Mouse (Mus musculus) cerebral cortex, adult 2 months (tissue): ENCODE data around the gene Ppara.

Source experiments
- WGBS: fragments of 180-500 bp; shearing (Covaris S2); methylation state at CpG from one replicate; pipeline ENCODE4 v1.1.7; 2018; 5-methylcytosine and 5-hydroxymethylcytosine counted together

The Ppara gene

DNA sequence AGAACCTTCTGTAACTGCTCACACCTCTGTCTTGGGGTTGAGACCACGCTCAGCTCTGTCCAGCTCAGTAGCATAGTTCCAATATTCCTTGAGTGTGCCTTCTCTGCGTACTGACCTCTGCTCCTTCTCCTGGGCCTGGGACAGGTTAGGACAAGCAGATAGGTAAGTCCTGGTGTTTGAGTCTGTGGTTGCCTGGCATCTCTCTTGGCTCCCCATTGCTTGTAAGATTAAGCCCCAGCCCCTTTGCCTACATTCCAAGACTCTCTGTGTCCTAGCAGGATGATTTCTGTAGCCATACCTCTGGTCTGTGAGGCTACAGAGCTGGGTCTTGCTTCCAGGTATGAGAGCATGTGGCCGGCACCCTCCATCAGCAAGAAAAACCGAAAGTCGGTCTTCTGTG, 6.6 kb upstream of the Ppara start:
- WGBS = 95% methylated on average over 5 of the region's 5 CpGs

DNA sequence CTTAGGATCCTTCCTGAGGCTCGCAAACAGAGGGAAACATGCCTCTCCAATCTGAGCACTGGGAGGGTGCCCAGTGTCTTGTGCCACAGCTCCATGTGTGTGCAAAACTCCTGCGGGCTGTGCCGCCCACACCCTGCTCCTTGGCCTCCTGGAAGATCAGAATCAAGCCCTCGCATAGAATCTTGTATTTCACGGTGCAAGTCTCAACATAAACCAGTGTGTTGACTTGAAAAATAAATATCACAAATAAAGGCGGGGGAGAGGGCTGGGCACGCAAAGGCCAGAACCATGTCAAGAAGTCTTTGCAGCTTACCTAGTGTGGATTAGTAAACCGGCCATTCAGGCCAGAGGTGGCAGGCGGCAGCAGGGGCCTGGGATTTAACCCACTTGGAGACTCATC, 5.5 kb upstream of the Ppara start:
- 88% methylated on average over 9 of the region's 9 CpGs for WGBS

DNA sequence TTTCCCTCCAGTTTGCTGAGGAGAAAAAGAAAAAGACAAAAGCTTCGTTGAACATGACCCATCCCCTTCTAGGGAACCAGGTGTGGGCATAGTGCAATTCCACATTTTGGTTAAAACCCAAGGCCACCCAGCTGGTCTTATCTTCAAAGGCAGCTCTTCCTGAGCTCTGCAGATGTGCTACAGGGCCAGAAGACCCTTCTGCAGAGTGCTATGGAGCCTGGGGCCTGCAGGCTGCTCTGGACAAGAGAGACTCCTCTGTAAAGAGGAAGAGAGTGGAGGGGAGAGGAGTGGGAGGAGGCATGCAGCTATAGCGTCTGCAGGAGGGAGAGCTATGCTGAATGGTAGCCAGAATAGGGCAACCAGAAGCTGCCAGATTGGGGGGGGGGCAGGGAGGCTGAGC, 4.8 kb upstream of the Ppara start:
- 59% methylated on average over 2 of the region's 2 CpGs for WGBS

DNA sequence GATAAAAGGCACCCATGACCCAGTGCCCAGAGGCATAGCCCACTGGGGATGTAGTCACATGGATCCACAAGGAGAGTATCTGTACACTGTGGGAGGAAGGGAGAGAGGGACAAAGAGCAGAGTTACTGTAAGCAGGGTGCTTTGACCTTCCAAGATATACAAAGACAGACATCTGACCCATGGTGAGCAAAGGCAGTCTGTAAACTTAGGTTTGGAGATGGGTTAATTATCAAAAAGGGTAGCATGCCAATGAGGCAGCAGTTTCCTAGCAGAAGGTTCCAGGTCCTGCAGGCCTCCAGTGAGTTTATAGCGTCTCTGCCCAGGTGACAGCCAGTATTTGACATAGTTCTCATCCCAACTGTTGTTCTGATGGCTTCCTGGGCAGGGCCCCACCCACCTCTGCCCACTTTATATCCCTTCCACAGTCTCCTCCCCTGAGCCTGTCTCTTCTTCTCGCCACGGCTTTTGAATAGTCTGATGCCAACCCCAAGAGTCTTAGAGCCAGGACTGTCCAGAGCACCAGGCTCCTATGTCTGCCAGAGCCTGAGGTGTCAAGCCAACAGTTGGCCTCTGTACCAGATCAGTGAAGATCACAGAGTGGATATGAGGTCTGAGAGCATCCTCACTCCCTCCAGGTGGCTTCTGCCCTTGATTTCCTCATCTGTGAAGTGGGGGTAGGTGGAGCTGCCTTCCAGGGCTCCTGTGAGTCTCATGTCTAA, 2.7 kb upstream of the Ppara start:
- 83% methylated on average over 3 of the region's 3 CpGs for WGBS

DNA sequence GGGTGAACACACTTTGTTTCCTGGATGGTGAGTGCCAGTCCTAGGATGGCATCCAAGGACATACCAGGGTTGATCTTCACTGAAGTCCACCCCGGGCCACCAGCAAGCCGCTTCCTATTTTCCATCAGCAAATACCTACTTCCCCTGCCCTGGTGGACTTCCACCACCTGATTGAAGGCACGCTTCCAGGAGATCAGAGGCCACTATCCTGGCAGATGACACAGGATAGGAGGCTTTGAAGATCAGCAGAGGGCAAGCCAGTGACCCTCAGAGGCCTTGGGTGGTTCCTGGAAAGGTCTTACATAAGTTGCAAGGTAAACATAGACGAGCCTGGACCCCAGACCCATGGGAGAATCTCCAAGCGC, 2.2 kb upstream of the Ppara start:
- 82% methylated on average over 5 of the region's 5 CpGs for WGBS

DNA sequence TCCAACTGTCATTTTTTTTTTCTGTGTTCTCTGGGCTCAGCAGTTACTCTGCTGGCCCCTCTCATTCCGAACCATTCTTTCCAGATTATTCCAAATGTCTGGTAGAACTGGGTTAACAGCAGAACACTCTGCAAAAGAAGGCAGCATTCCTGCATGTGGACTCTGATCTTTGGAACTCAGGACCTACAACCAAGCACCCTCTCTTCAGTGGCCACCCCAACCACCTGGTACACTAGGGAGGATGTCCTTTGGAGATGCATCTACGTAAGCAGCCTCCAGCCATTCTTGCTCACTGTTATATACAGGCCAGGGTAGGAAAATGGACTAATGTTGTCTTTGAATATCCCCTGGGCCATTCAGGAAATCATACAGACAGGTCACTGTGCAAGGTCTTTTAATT, 1.1 kb upstream of the Ppara start:
- 91% methylated on average over 2 of the region's 2 CpGs for WGBS

DNA sequence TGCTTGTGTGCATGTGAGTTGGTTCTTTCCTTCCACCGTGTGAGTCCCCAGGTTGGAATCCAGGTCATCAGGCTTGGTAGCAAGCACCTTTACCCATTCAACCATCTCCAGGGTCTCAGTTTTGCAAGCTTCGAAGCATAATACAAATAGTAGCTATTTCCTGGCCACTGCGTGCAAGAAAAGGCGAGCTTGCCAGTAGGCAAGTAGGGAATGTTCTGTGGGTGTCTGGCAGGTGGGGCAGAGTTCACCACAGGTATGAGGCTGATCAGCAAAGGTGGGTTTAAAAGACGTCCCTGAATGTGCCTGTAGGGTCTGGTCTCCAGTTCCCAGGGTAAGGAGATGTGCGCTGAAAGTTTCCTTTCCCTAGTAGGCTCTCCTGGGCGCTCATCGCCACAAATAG, 635 bp upstream of the Ppara start:
- 60% methylated on average over 8 of the region's 8 CpGs for WGBS

DNA sequence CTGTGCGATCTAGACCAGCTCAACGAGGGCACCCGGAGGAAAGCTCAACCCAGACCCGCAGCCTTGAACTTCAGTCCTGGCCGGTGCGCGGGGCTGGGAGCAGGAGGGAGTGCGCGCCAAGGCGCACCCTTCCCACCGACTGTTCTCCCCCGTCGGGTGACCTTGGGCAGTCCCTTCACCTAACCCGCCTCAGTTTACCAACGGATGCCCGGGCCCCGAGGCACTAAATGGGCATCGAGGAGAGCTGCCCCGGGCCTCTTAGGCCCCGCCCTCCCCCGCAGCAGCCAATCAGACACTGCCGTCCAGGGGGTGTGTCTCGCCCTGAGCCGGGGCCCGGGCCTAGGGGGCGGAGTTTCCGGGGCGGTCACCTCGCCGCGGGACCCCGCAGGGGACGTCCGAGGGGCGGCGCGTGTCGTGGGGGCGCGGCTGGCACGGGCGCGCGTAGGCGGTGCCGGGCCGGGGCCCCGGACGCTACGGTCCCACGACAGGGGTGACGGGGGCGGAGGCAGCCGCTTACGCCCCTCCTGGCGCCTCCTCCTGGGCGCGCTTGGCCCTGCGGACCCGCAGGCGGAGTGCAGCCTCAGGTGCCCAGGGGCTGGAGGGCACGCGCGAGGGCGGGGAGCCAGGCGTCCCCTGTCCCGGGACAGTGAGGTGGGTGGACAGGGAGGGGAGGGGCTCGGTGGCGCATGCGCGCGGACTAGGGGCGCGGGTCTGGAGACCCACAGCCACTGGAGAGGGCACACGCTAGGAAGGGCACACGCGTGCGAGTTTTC, 466 bp downstream of the Ppara start:
- WGBS = under 1% methylated on average over 77 of the region's 78 CpGs

DNA sequence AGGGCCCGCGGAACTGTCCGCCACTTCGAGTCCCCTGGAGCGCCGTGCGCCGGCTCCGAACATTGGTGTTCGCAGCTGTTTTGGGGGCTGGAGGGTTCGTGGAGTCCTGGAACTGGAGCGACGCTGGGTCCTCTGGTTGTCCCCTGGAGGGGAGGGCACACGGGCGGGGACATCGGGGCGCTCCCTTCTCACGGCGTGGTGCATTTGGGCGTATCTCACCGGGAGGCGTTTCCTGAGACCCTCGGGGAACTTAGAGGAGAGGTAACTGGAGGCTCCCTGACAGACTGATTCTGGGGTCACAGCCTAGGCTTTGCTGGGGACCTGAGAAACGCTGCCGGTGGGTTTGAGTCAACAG, 1.0 kb downstream of the Ppara start:
- 3% methylated on average over 25 of the region's 25 CpGs for WGBS

DNA sequence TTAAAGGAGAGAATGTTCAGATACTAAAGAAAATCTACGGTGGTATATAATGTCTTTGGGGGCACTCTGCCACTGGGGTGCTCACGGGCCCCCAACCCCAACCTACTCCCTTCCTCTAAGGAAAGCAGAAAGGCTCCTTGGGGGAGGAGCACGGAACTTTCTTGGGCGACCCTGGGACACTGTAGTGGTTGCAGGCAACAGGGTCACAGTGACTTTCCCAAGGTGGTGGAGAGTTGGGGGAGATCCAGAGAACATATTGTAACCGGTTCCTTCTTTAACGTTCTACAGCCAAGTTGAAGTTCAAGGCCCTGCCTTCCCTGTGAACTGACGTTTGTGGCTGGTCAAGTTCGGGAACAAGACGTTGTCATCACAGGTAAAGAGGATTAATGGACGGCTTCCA, 1.7 kb downstream of the Ppara start:
- 65% methylated on average over 10 of the region's 10 CpGs for WGBS

DNA sequence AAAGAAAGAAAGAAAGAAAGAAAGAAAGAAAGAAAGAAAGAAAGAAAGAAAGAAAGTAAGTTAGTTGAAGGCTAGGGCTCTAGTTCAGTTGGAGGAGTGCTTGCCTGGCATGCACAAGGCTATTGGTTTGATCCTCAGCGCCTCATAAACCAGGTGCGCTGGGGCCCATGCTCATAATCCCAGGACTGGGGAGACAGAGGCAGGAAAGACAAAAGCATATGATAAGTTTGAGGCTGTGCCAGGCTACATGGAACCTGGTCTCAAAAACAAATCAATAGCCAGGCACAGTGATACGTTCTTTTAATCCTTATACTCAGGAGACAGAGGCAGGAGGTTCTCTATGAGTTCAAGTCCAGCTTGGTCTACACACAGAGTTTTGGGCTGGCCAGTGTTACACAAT, 3.6 kb downstream of the Ppara start:
- 92% methylated on average over 3 of the region's 3 CpGs for WGBS

DNA sequence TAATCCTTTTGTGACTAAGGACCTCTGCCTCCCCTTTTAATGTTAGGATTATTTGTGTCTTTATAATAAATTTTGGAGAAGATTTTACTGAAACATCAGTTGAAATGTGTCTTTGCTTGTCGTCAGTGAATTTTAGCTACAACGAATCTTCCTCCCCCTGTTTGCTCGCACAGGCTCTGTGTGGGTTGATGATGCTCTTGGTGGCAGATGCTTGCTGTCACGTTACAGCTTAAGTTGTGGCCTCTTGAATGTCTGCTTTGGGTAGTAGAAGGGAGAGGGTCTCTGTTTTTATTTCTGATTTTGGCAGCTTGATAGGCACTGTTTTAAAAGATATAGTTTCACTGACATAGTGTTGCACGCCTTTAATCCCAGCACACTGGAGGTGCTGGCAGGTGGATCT, 4.2 kb downstream of the Ppara start:
- WGBS = 65% methylated on average over 5 of the region's 5 CpGs

DNA sequence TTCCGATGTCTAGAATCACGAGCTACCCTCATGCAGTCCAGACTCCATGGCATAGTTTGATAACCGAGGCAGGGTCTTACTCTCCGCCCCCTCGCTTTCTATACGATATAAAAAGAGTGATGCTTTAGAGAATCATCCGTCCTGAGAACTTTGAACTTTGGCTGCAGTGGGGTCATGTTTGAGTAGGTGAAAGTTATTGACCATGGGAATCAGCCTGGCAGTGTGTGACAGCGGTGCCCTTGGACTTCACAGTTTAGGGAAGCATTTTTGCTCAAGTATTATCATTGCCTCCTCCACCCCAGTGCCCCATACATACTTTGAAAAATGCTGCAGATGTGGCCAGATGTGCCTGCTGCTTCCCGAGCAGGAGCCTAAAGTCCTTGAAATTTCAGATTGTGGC, 7.8 kb downstream of the Ppara start:
- 90% methylated on average over 9 of the region's 9 CpGs for WGBS

DNA sequence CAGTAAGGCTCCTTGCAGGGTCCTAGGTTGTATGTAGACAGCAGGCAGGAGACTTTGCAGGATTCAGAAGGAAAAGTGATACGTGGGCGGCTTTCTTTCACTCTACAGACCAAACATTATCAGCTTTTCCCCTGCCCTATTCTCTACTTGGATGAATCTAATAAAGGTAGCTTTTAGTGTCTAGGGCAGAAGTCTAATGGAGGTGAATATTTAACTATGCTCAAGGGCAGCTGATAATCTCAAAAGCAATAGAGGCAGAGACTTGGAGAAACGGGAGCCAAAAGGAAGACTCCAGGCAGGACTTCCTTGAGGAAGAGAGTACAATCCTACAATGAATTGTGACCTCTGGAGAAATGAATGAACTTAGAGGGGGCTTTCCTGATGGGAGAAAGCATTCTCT, 9.2 kb downstream of the Ppara start:
- 81% methylated on average over 3 of the region's 3 CpGs for WGBS

DNA sequence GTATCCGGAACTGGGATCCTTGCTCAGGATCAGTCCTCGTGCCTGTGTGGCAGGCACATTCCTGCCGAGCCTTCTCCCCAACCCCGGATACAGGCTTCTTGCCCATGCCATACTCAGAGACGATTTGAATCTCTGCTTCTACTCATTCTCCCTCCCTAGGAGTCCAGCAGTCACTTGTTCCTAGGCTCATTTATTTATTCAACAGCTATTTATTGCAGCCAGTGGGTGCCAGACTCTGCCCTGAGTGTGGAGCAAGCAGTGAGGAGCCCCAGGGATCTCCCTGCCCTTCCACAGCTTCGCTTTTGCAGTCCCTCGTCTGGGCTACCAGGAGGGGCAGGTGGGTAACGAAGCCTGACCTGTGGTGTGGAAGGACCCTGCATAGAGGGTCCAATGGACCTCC, 11.4 kb downstream of the Ppara start:
- 83% methylated on average over 8 of the region's 8 CpGs for WGBS

DNA sequence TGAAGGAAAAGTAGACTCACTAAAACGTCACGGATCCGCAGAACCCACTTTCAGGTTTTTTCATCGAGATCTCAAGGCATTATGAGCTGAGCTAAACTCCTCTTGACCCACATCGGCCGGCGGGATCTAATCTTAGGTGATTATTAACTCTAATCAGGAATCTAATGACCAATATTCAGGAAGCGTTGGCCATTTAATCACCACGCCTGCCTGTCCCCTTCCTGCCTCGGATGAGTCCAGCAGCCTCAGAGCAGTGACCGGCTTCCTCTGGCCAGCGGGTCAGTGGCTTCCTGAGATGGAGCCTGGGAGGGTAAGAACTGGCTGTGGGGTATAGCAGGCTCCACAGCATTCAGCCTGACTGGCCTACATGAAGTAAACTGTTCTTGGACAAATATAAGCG, 11.9 kb downstream of the Ppara start:
- WGBS = 85% methylated on average over 13 of the region's 13 CpGs

DNA sequence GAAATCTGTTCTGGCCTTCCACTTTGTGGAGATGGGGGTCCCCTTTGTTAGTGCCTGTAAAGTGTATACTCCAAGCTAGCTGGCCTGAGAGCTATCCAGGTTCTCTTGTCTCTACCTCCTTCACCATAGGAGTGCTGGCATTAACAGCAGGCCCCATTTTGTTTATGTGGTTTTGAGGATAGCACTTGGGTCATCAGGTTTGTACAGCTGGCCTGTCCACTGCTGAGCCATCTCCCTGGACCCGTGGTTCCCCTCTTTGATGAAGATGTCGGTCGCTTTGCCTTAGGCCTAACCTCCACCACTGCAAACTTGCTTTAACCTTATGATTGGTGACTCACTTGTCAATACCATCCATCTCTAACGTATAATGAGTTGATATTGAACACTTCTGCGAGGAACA, 13.2 kb downstream of the Ppara start:
- WGBS = 96% methylated on average over 5 of the region's 5 CpGs

DNA sequence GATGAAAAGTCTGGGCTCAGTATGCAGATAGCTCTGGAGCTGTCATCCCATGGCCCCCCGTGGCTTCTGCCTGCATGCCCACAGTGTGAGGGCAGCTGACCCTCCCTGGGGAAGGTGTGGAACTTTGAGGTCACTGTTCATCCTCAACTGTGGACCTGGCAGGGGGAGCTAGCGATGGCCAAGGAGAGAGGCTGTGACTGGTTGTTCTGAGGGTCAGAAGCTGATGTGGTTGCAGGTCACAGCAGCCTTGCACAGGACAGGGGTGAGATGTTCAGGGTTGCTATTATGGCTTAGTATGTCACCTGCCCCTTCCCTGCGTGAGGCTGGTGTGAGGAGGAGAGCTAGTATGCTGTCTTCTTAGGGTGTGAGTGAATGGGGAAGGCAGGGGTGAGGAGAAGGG, 13.7 kb downstream of the Ppara start:
- 93% methylated on average over 3 of the region's 3 CpGs for WGBS

DNA sequence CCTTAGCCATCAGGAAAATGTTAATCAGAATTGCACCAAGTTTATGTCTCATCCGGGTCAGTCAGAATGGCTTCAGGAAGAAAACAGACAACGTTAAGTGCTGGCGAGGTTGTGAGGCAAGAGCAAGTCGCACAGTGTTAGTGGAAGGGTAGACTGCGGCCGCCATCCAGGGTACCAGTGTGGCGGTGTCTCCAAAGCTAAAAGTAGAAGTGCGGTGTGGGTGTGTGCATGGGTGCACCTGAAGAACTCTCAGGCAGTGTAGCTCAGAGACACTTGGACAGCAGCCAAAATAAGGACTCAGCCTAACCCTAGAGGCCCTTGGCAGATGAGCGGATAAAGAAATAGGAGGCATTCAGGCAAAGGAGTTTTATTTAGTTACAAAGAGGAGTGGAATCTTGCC, 14.4 kb downstream of the Ppara start:
- 87% methylated on average over 9 of the region's 9 CpGs for WGBS

DNA sequence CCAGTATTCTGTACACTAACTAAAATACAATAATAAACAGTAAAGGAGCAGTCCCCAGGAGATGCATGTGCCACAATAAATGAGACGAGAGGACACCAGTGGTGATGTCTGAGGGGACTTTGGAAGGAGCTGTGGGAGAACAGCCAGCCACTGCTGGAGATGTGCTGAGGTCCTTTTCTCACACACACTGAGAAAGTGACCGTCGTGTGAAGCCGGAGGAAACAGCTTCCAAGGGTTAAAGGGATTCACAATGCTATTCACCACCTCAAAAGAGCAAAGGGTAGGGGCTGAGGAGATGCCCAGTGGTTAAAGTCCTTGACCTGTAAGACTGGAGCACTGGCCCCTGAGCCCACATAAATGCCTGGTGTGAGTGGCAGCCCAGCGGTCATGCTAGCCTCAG, 15.3 kb downstream of the Ppara start:
- WGBS = 88% methylated on average over 5 of the region's 5 CpGs

DNA sequence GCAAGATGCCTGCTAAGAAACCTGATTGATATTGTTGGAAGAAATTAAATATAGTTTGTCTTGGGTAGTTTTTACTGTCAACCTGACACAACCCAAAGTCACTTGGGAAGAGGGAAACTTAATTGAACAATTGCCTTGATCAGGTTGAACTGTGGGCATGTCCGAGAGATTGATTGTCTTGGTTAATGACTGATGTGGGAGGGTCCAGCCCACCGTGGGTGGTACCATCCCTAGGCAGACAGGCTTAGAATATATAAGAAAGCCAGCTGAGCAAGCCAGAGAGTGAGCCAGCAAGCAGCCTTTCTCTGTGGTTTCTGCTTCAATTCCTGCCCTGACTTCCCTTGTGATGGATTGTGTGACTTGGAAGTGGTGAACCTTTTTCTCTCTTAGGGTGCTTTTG, 17.9 kb downstream of the Ppara start:
- WGBS = 76% methylated on average over 2 of the region's 2 CpGs

DNA sequence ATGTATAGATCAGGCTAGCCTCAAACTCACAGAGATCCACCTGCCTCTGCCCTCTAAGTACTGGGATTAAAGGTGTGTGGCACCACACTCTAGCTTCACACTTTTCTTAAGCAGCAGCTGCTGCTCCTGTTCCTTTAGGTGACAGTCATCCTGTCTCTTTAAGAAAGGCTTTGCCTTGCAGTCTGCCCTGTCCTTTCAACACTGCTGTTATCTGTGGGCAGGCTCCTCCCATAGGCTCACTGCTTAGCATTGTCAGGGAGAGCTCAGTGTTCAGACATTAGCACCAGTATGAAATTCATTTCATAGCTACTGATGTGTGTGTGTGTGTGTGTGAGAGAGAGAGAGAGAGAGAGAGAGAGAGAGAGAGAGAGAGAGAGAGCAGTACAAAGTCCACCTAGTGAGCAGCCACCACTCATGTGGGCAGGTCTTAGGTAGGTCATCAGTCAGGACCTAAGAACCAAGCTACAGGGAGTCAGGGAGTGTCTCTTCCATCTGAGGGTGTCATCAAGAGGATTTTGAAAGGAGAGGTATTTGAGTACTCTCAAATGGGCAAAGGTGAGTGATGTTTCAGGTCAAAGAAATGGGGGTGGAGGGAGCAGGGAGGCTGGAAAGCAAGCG, 19.4 kb downstream of the Ppara start:
- 88% methylated on average over 1 of the region's 1 CpGs for WGBS

DNA sequence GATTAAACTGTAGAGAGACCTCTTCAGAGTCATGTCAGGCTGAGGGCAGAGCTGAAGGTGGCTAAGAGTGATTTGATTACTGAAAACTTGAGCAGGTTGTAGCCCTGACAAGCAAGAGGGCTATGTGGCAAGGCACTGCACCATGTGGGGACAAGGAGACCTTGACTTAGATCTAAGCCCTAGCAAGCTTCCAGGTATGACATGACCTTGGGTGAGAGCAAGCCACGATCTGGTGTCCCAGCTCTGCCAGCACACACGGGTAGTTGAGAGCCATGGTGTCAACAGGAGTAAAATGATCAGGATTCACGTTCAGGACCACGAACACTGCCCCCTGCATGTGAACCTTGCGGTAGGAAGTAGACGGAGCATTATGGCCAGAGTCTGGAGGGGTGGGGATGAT, 20.4 kb downstream of the Ppara start:
- WGBS = 66% methylated on average over 6 of the region's 6 CpGs
